Comparison of ENCODE assay signal across 8 mouse cellular contexts in genomic region chr5:137645652-137646091, GRCm38 (mm10). TPM values are rescaled to one million over a fixed set of nuclear protein-coding genes. Genes with fewer than 3 reads are reported as not detected.
DNase-seq lines count a peak whose midpoint lies in the region; ATAC-seq and TF ChIP-seq lines count a peak whose summit lies in the region.

Gene Irs3 (minus strand): TSS chr5:137645714.

- peaks cover 50% of the 10 kb centered on the region for H3K27me3 ChIP-seq in embryonic facial prominence, embryonic 10.5 days (replicated peaks; ENCODE audit: low read depth, poor library complexity, severe bottlenecking)
- H3K27me3 ChIP-seq in hindbrain, embryonic 11.5 days (ENCODE audit: control insufficient read depth, insufficient read depth, low read length), result peaks cover 28% of the 10 kb centered on the region
- H3K27me3 ChIP-seq in limb, embryonic 14.5 days (ENCODE audit: control insufficient read depth, insufficient read depth, low read length), result peaks cover 21% of the 10 kb centered on the region
- no peaks in the 10 kb centered on the region; the same call in 1 of the 2 replicates for H3K27me3 ChIP-seq in thymus, adult 2 months (ENCODE audit: control insufficient read depth, insufficient read depth, low read length)

- no peaks in the 10 kb centered on the region for H3K9me3 ChIP-seq in embryonic facial prominence, embryonic 10.5 days
- H3K9me3 ChIP-seq in hindbrain, embryonic 11.5 days (ENCODE audit: control insufficient read depth, low read length), result no peaks in the 10 kb centered on the region
- no peaks in the 10 kb centered on the region for H3K9me3 ChIP-seq in limb, embryonic 14.5 days (ENCODE audit: control insufficient read depth, low read length)

- no peak for ATAC-seq in hindbrain, embryonic 11.5 days (ENCODE audit: low FRiP score)
- no peak for ATAC-seq in limb, embryonic 14.5 days (ENCODE audit: low FRiP score, low read depth)

- 12% methylated on average over 11 of the region's 11 CpGs for WGBS in embryonic facial prominence, embryonic 10.5 days
- WGBS in hindbrain, embryonic 11.5 days, result 13% methylated on average over 11 of the region's 11 CpGs
- 21% methylated on average over 11 of the region's 11 CpGs for WGBS in limb, embryonic 14.5 days
- WGBS in thymus, adult 2 months, result 53% methylated on average over 11 of the region's 11 CpGs

- no peak within 1 kb of the TSS for H3K9ac ChIP-seq in hindbrain, embryonic 11.5 days (ENCODE audit: low read depth, low read length)
- peak within 1 kb of the TSS; percentile 46 for H3K9ac ChIP-seq in limb, embryonic 14.5 days (ENCODE audit: low read depth, low read length, severe bottlenecking)

- peak within 1 kb of the TSS; percentile 54 for H3K4me3 ChIP-seq in embryonic facial prominence, embryonic 10.5 days
- peak within 1 kb of the TSS; percentile 19 for H3K4me3 ChIP-seq in hindbrain, embryonic 11.5 days (ENCODE audit: low read depth, low read length)
- H3K4me3 ChIP-seq in limb, embryonic 14.5 days (replicated peaks; ENCODE audit: low read length), result peak within 1 kb of the TSS; percentile 29
- H3K4me3 ChIP-seq in thymus, adult 2 months (ENCODE audit: control insufficient read depth, insufficient read depth, low read length), result no peak within 1 kb of the TSS

- no peak for TF ChIP-seq CTCF in thymus, adult 2 months (IDR thresholded peaks at IDR 0.05; ENCODE audit: borderline replicate concordance, control insufficient read depth, extremely low read depth, insufficient read depth, low read length, poor library complexity)

- TF ChIP-seq POLR2A in limb, embryonic 14.5 days (IDR thresholded peaks at IDR 0.05; ENCODE audit: borderline replicate concordance, extremely low read depth, insufficient read depth, insufficient read length), result no peak
- no peak for TF ChIP-seq POLR2A in thymus, adult 2 months (IDR thresholded peaks at IDR 0.05; ENCODE audit: control insufficient read depth, extremely low read depth, insufficient read depth, low read length, poor library complexity)

- peak within 1 kb of the TSS; percentile 48; the same call in 1 of the 2 replicates for H3K27ac ChIP-seq in embryonic facial prominence, embryonic 10.5 days (replicated peaks)
- no peak within 1 kb of the TSS for H3K27ac ChIP-seq in hindbrain, embryonic 11.5 days (ENCODE audit: low read depth, low read length)
- H3K27ac ChIP-seq in limb, embryonic 14.5 days (replicated peaks; ENCODE audit: low read depth, low read length), result no peak within 1 kb of the TSS
- no peak within 1 kb of the TSS for H3K27ac ChIP-seq in thymus, adult 2 months (ENCODE audit: control insufficient read depth, insufficient read depth, low read length)

- H3K4me2 ChIP-seq in hindbrain, embryonic 11.5 days (replicated peaks; ENCODE audit: low read depth, low read length), result peak within 1 kb of the TSS; percentile 24
- H3K4me2 ChIP-seq in limb, embryonic 14.5 days (replicated peaks; ENCODE audit: low read depth, low read length, severe bottlenecking), result peak within 1 kb of the TSS; percentile 46

- H3K4me1 ChIP-seq in embryonic facial prominence, embryonic 10.5 days, result peaks cover 58% of the 10 kb centered on the region
- no peaks in the 10 kb centered on the region; the same call in 1 of the 2 replicates for H3K4me1 ChIP-seq in hindbrain, embryonic 11.5 days (replicated peaks; ENCODE audit: control insufficient read depth, insufficient read depth, low read length)
- peaks cover 30% of the 10 kb centered on the region for H3K4me1 ChIP-seq in limb, embryonic 14.5 days (ENCODE audit: control insufficient read depth, insufficient read depth, low read length)
- H3K4me1 ChIP-seq in thymus, adult 2 months (replicated peaks; ENCODE audit: control insufficient read depth, insufficient read depth, low read length), result peaks cover 7% of the 10 kb centered on the region; the same call in 1 of the 2 replicates

- peaks cover 27% of the 10 kb centered on the region for H3K36me3 ChIP-seq in embryonic facial prominence, embryonic 10.5 days (replicated peaks)
- peaks cover 4% of the 10 kb centered on the region; the same call in 1 of the 2 replicates for H3K36me3 ChIP-seq in hindbrain, embryonic 11.5 days (ENCODE audit: control insufficient read depth, insufficient read depth, low read length)
- peaks cover 21% of the 10 kb centered on the region for H3K36me3 ChIP-seq in limb, embryonic 14.5 days (ENCODE audit: control insufficient read depth, insufficient read depth, low read length)
- peaks cover 22% of the 10 kb centered on the region for H3K36me3 ChIP-seq in thymus, adult 2 months (ENCODE audit: control insufficient read depth, insufficient read depth, low read length)

- DNase-seq in adrenal gland, postnatal 10 days, result peak; percentile 63
- no peak for DNase-seq in adrenal gland, postnatal 25 days
- DNase-seq in embryonic facial prominence, embryonic 10.5 days (ENCODE audit: low spot score), result peak; percentile 47
- no peak for DNase-seq in hindbrain, embryonic 11.5 days (ENCODE audit: low spot score)
- DNase-seq in limb, embryonic 14.5 days (ENCODE audit: low spot score), result no peak
- peak; percentile 45 for DNase-seq in neural tube, embryonic 10.5 days (ENCODE audit: extremely low spot score, low spot score)
- no peak for DNase-seq in cerebellum, postnatal 36 days
- DNase-seq in thymus, adult 2 months, result no peak

RNA-seq across cellular contexts. Expression of gene Irs3, which starts in this region (rescaled TPM):
- 1 to 10 TPM; 2.1 to 4.0 TPM for total RNA-seq in adrenal gland, postnatal 10 days (2021)
- total RNA-seq in adrenal gland, postnatal 25 days (2021), result 4.9 and 5.7 TPM in 2 replicates
- 0.16 and 0.34 TPM in 2 replicates for polyA plus RNA-seq in embryonic facial prominence, embryonic 10.5 days (2016; fragmentation: Nextera tagmentation; extraction: Ambion mirVana)
- 0.22 and 0.38 TPM in 2 replicates for polyA plus RNA-seq in hindbrain, embryonic 11.5 days (2014; fragmentation: Nextera tagmentation; extraction: Ambion mirVana)
- 0.30 and 0.60 TPM in 2 replicates for polyA plus RNA-seq in limb, embryonic 14.5 days (2012; rRNA removed)
- 0.15 and 0.29 TPM in 2 replicates for polyA plus RNA-seq in limb, embryonic 14.5 days (2014; fragmentation: Nextera tagmentation; extraction: Ambion mirVana)
- polyA plus RNA-seq in thymus, adult 2 months (2012; rRNA removed), result 2.2 and 2.5 TPM in 2 replicates

Comparison
In these comparisons a context has a peak if more than half of its experiments do, and no peak if none do; other contexts are left out.
1. DNase-seq: peak in adrenal gland, postnatal 10 days (single experiment) and neural tube, embryonic 10.5 days (single experiment); none in adrenal gland, postnatal 25 days (single experiment), hindbrain, embryonic 11.5 days (single experiment), limb, embryonic 14.5 days (single experiment), cerebellum, postnatal 36 days (0 of 2) and thymus, adult 2 months (single experiment).
2. Peak in DNase-seq, H3K4me3 ChIP-seq and H3K27ac ChIP-seq in embryonic facial prominence, embryonic 10.5 days; RNA of the gene not detected or under 1 TPM.